Mouse (Mus musculus): ENCODE measurements around the gene Bag3.

The Bag3 gene

GRCm38 (mm10) chr7:128516346-128516745 is 7.1 kb upstream of the Bag3 start:
- H3K27me3 ChIP-seq (ENCODE audit: insufficient read depth, low read length), result peaks cover 14% of the 10 kb centered on the region; the same call in 1 of the 2 replicates
- no peak for TF ChIP-seq CTCF (conservative IDR thresholded peaks at IDR 0.05; ENCODE audit: low read length)
- TF ChIP-seq POU5F1 (IDR thresholded peaks at IDR 0.05; ENCODE audit: borderline replicate concordance, low read length), result no peak
- H3K4me3 ChIP-seq (replicated peaks; ENCODE audit: low read length), result no peak overlapping the region
- no peaks in the 10 kb centered on the region for H3K36me3 ChIP-seq (ENCODE audit: insufficient read depth, low read length)
- peaks cover 30% of the 10 kb centered on the region for H3K4me1 ChIP-seq (replicated peaks; ENCODE audit: low read depth, low read length)
- no peaks in the 10 kb centered on the region for H3K9me3 ChIP-seq (ENCODE audit: low read length)

GRCm38 (mm10) chr7:128519316-128520050 is 3.9 kb upstream of the Bag3 start:
- H3K27me3 ChIP-seq (ENCODE audit: insufficient read depth, low read length), result peaks cover 34% of the 10 kb centered on the region
- TF ChIP-seq NANOG (IDR thresholded peaks at IDR 0.05; ENCODE audit: borderline replicate concordance, low read length) (no peak), CTCF (conservative IDR thresholded peaks at IDR 0.05; ENCODE audit: low read length) (no peak), POU5F1 (IDR thresholded peaks at IDR 0.05; ENCODE audit: borderline replicate concordance, low read length) (no peak)
- H3K4me1 ChIP-seq (replicated peaks; ENCODE audit: low read depth, low read length), result peaks cover 30% of the 10 kb centered on the region
- H3K4me3 ChIP-seq (replicated peaks; ENCODE audit: low read length), result peak overlapping the region; percentile 51
- no peaks in the 10 kb centered on the region for H3K9me3 ChIP-seq (ENCODE audit: low read length)
- no peaks in the 10 kb centered on the region for H3K36me3 ChIP-seq (ENCODE audit: insufficient read depth, low read length)

GRCm38 (mm10) chr7:128523962-128524581 is 656 bp downstream of the Bag3 start:
- Histone ChIP-seq H3K36me3 (ENCODE audit: insufficient read depth, low read length) (no peaks in the 10 kb centered on the region), H3K4me1 (replicated peaks; ENCODE audit: low read depth, low read length) (peaks cover 50% of the 10 kb centered on the region), H3K4me3 (replicated peaks; ENCODE audit: low read length) (peak overlapping the region; percentile 81), H3K27me3 (ENCODE audit: insufficient read depth, low read length) (peaks cover 31% of the 10 kb centered on the region), H3K9me3 (ENCODE audit: low read length) (no peaks in the 10 kb centered on the region)
- TF ChIP-seq CTCF (conservative IDR thresholded peaks at IDR 0.05; ENCODE audit: low read length) (no peak), NANOG (IDR thresholded peaks at IDR 0.05; ENCODE audit: borderline replicate concordance, low read length) (no peak), POU5F1 (IDR thresholded peaks at IDR 0.05; ENCODE audit: borderline replicate concordance, low read length) (no peak)

DNA sequence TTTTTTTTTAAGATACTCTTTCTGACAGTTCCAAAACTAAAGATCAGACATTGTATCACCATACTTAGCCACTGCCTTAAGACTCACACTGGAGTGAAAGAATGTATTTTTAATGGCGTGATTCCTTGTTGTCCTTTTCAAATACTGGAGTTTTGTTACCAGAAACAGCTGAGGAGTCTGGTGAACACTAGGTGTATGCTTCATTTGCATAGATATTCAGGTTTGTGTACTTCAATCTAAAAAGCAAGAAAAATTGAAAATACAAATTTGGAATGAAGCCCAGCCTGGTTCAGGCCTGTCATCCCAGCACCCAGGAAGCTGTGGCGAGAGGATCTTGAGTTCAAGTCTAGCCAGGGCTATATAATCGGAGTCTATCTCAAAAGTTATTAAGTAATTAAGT is 1.2 kb downstream of the Bag3 start:
- H3K4me3 ChIP-seq (replicated peaks; ENCODE audit: low read length), result peak overlapping the region; percentile 81
- no peaks in the 10 kb centered on the region for H3K9me3 ChIP-seq (ENCODE audit: low read length)
- no peak for TF ChIP-seq CTCF (conservative IDR thresholded peaks at IDR 0.05; ENCODE audit: low read length)
- no peak for TF ChIP-seq POU5F1 (IDR thresholded peaks at IDR 0.05; ENCODE audit: borderline replicate concordance, low read length)
- TF ChIP-seq NANOG (IDR thresholded peaks at IDR 0.05; ENCODE audit: borderline replicate concordance, low read length), result no peak

GRCm38 (mm10) chr7:128526611-128527010 is 3.2 kb downstream of the Bag3 start:
- no peak overlapping the region for H3K4me3 ChIP-seq (replicated peaks; ENCODE audit: low read length)
- no peaks in the 10 kb centered on the region for H3K36me3 ChIP-seq (ENCODE audit: insufficient read depth, low read length)
- peaks cover 58% of the 10 kb centered on the region for H3K4me1 ChIP-seq (replicated peaks; ENCODE audit: low read depth, low read length)
- H3K27me3 ChIP-seq (ENCODE audit: insufficient read depth, low read length), result peaks cover 17% of the 10 kb centered on the region
- TF ChIP-seq CTCF (conservative IDR thresholded peaks at IDR 0.05; ENCODE audit: low read length), result no peak
- no peak for TF ChIP-seq NANOG (IDR thresholded peaks at IDR 0.05; ENCODE audit: borderline replicate concordance, low read length)
- no peak for TF ChIP-seq POU5F1 (IDR thresholded peaks at IDR 0.05; ENCODE audit: borderline replicate concordance, low read length)
- no peaks in the 10 kb centered on the region for H3K9me3 ChIP-seq (ENCODE audit: low read length)

More for the DNA sequence above, 1.2 kb downstream of the Bag3 start:
- peaks cover 50% of the 10 kb centered on the region for H3K4me1 ChIP-seq (replicated peaks; ENCODE audit: low read depth, low read length)
- H3K27me3 ChIP-seq (ENCODE audit: insufficient read depth, low read length), result peaks cover 31% of the 10 kb centered on the region
- no peaks in the 10 kb centered on the region for H3K36me3 ChIP-seq (ENCODE audit: insufficient read depth, low read length)

DNA sequence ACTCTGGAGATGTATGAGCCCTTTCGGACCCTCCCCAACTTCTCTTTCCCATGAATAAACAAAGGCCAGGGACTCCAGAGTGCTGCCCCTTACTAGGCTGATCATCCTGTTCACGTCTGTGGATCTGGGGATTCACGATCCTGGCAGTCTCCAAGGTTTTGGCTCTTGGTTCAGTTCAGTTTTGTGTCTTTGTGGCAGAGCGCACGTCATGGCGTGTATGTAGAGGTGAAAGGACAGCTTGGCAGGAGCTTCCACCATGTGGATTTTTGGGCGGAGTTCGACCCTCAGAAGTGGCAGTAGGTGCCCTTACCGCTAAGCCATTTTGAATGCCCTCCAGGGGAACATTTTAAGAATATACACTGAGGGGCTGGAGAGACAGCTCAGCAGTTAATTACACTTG is 5.2 kb downstream of the Bag3 start:
- no peak overlapping the region for H3K4me3 ChIP-seq (replicated peaks; ENCODE audit: low read length)
- no peaks in the 10 kb centered on the region for H3K9me3 ChIP-seq (ENCODE audit: low read length)
- no peak for TF ChIP-seq NANOG (IDR thresholded peaks at IDR 0.05; ENCODE audit: borderline replicate concordance, low read length)
- TF ChIP-seq POU5F1 (IDR thresholded peaks at IDR 0.05; ENCODE audit: borderline replicate concordance, low read length), result no peak
- TF ChIP-seq CTCF (conservative IDR thresholded peaks at IDR 0.05; ENCODE audit: low read length), result no peak
- H3K27me3 ChIP-seq (ENCODE audit: insufficient read depth, low read length), result peaks cover 5% of the 10 kb centered on the region; the same call in 1 of the 2 replicates
- no peaks in the 10 kb centered on the region for H3K36me3 ChIP-seq (ENCODE audit: insufficient read depth, low read length)
- peaks cover 71% of the 10 kb centered on the region for H3K4me1 ChIP-seq (replicated peaks; ENCODE audit: low read depth, low read length)

DNA sequence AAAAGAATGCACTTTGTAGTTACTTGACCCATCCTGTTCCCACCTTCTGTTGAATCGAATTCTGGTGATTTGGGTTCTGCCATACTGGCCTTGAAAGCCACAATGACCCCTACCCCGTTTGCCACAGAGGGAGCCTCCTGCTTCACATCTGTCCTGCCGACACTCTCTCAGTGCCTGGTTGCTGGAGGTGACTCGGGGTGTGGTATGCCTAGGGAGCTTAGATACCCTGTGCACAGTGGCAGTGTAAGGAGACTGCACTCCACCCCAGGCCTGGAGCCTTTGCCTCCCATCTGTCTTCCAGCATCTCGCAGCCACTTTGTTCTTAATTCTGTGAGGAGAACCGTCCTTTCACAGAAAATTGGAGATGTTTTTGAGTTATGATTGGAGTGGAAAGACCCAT is 5.7 kb downstream of the Bag3 start:
- no peaks in the 10 kb centered on the region for H3K9me3 ChIP-seq (ENCODE audit: low read length)
- TF ChIP-seq NANOG (IDR thresholded peaks at IDR 0.05; ENCODE audit: borderline replicate concordance, low read length) (no peak), CTCF (conservative IDR thresholded peaks at IDR 0.05; ENCODE audit: low read length) (no peak), POU5F1 (IDR thresholded peaks at IDR 0.05; ENCODE audit: borderline replicate concordance, low read length) (no peak)
- peaks cover 73% of the 10 kb centered on the region for H3K4me1 ChIP-seq (replicated peaks; ENCODE audit: low read depth, low read length)
- no peaks in the 10 kb centered on the region for H3K27me3 ChIP-seq (ENCODE audit: insufficient read depth, low read length)
- no peaks in the 10 kb centered on the region for H3K36me3 ChIP-seq (ENCODE audit: insufficient read depth, low read length)
- H3K4me3 ChIP-seq (replicated peaks; ENCODE audit: low read length), result no peak overlapping the region

GRCm38 (mm10) chr7:128529574-128530051 is 6.2 kb downstream of the Bag3 start:
- no peaks in the 10 kb centered on the region for H3K9me3 ChIP-seq (ENCODE audit: low read length)
- H3K4me1 ChIP-seq (replicated peaks; ENCODE audit: low read depth, low read length), result peaks cover 73% of the 10 kb centered on the region
- no peak overlapping the region for H3K4me3 ChIP-seq (replicated peaks; ENCODE audit: low read length)
- H3K36me3 ChIP-seq (ENCODE audit: insufficient read depth, low read length), result no peaks in the 10 kb centered on the region
- no peaks in the 10 kb centered on the region for H3K27me3 ChIP-seq (ENCODE audit: insufficient read depth, low read length)
- TF ChIP-seq CTCF (conservative IDR thresholded peaks at IDR 0.05; ENCODE audit: low read length) (no peak), NANOG (IDR thresholded peaks at IDR 0.05; ENCODE audit: borderline replicate concordance, low read length) (no peak), POU5F1 (IDR thresholded peaks at IDR 0.05; ENCODE audit: borderline replicate concordance, low read length) (no peak)
